Mouse (Mus musculus) heart, adult 2 months (tissue): Measurements from ENCODE around the gene Slc25a51.

Experiments
- CTCF ChIP-seq: fragments of 200-600 bp; IDR thresholded peaks from 2 replicates; pipeline ENCODE4 v1.8.1; 2022; ENCODE audit warnings: antibody characterized with exemption, mild to moderate bottlenecking, moderate library complexity
- POLR2A ChIP-seq: fragments of 200-500 bp; IDR thresholded peaks from 2 replicates; pipeline ENCODE4 v1.6.1; 2011; ENCODE audit warnings: mild to moderate bottlenecking, low read depth, low read length, control low read depth; ENCODE audit not compliant: insufficient read depth

GRCm38 (mm10) chr4:45434071-45434470 lies 25.5 kb upstream of the Slc25a51 start:
- TF ChIP-seq POLR2A (no peak), CTCF (no peak)
